Mouse (Mus musculus): ENCODE measurements at regions not wholly inside any gene's neighbourhood (a gene's known extent, or its start where the extent isn't known, plus 50 kb on each side); places are given as distances from the start of the nearest gene placed in this dataset.

- no peak for TF ChIP-seq POLR2A (IDR thresholded peaks at IDR 0.05; ENCODE audit: borderline replicate concordance, extremely low read depth, insufficient read depth, insufficient read length, poor library complexity, severe bottlenecking)
- TF ChIP-seq CTCF (IDR thresholded peaks at IDR 0.05; ENCODE audit: borderline replicate concordance, extremely low read depth, insufficient read depth, insufficient read length) = no peak
Measured at GRCm38 (mm10) chr8:39427402-39427801, 1247.5 kb upstream of the Adam24 start.

All from brain, embryonic 14.5 days (tissue).